Mouse (Mus musculus) liver, embryonic 16.5 days (tissue): ENCODE results near the gene Mvd. TPM values are rescaled to one million over a fixed set of nuclear protein-coding genes. Genes with fewer than 3 reads are reported as not detected.

Source experiments
- ATAC-seq: fragments of 200-750 bp; cut with Nextera tagmentation; 2 replicates; pipeline ENCODE4 v1.8.0; 2017; ENCODE audit warnings: low read depth, mild to moderate bottlenecking, moderate number of reproducible peaks, moderate library complexity
- H3K27ac ChIP-seq: fragments of 300-500 bp; sonication (generic); 2 replicates; pipeline ENCODE4 v1.5.1; 2014; ENCODE audit warnings: mild to moderate bottlenecking, low read length
- H3K27me3 ChIP-seq: fragments of 300-500 bp; sonication (generic); 2 replicates; pipeline ENCODE4 v1.6.1; 2014; ENCODE audit warnings: low read depth, low read length, mixed read lengths; ENCODE audit not compliant: control insufficient read depth, insufficient read depth
- H3K36me3 ChIP-seq: fragments of 300-500 bp; sonication (generic); 2 replicates; pipeline ENCODE4 v1.6.1; 2014; ENCODE audit warnings: mild to moderate bottlenecking; ENCODE audit not compliant: control insufficient read depth, insufficient read depth
- H3K4me1 ChIP-seq: fragments of 300-500 bp; sonication (generic); 2 replicates; pipeline ENCODE4 v1.6.1; 2014; ENCODE audit warnings: low read depth, low read length, mixed read lengths; ENCODE audit not compliant: control insufficient read depth
- H3K4me2 ChIP-seq: fragments of 300-500 bp; sonication (generic); 2 replicates; pipeline ENCODE4 v1.6.1; 2014; ENCODE audit warnings: low read depth, low read length, mixed read lengths
- H3K4me3 ChIP-seq: fragments of 300-500 bp; sonication (generic); 2 replicates; pipeline ENCODE4 v1.5.1; 2014; ENCODE audit warnings: low read depth, mild to moderate bottlenecking, low read length
- H3K9ac ChIP-seq: fragments of 300-500 bp; sonication (generic); 2 replicates; pipeline ENCODE4 v1.6.1; 2014; ENCODE audit warnings: low read depth, low read length
- H3K9me3 ChIP-seq: fragments of 300-500 bp; sonication (generic); replicated peaks from 2 replicates; pipeline ENCODE4 v1.6.1; 2016; ENCODE audit warnings: low read length; ENCODE audit not compliant: control insufficient read depth
- WGBS: fragments of 180-500 bp; shearing (Covaris S2); extraction: QIAGEN DNeasy Blood & Tissue Kit; methylation state at CpG from one replicate; pipeline ENCODE4 v1.1.7; 2014; ENCODE audit not compliant: insufficient replicate concordance; 5-methylcytosine and 5-hydroxymethylcytosine counted together
- polyA plus RNA-seq: library from polyadenylated mRNA; unstranded; fragments of >200 nt; fragmentation: Nextera tagmentation; extraction: Ambion mirVana; gene quantifications from 2 replicates; pipeline ENCODE4 v1.2.1, GENCODE M21; 2015

Mvd gene
- polyA plus RNA-seq, 1 experiment from 2014 or later = 23.2 TPM

GRCm38 (mm10) chr8:122444058-122444748, 981 bp upstream of the Mvd start:
- WGBS = 8% methylated on average over 19 of the region's 19 CpGs
- Histone ChIP-seq H3K36me3 (no peaks in the 10 kb centered on the region; the same call in 1 of the 2 replicates), H3K4me3 (peak overlapping the region; percentile 87), H3K9me3 (no peaks in the 10 kb centered on the region), H3K9ac (peak overlapping the region; percentile 89), H3K4me1 (peaks cover 29% of the 10 kb centered on the region), H3K27me3 (no peaks in the 10 kb centered on the region), H3K4me2 (peak overlapping the region; percentile 99), H3K27ac (peak overlapping the region; percentile 93)
- ATAC-seq = peak; percentile 23

- peak overlapping the region; percentile 87 for H3K4me3 ChIP-seq
- no peaks in the 10 kb centered on the region; the same call in 1 of the 2 replicates for H3K36me3 ChIP-seq
- no peaks in the 10 kb centered on the region for H3K9me3 ChIP-seq
- peak overlapping the region; percentile 71 for H3K9ac ChIP-seq
- peak overlapping the region; percentile 66 for H3K27ac ChIP-seq
- peak overlapping the region; percentile 99 for H3K4me2 ChIP-seq
- peaks cover 29% of the 10 kb centered on the region for H3K4me1 ChIP-seq
- H3K27me3 ChIP-seq = no peaks in the 10 kb centered on the region
- under 1% methylated on average over 12 of the region's 12 CpGs for WGBS
- no peak for ATAC-seq
Observed at GRCm38 (mm10) chr8:122442781-122443180, 441 bp downstream of the Mvd start.

GRCm38 (mm10) chr8:122442356-122442755, 866 bp downstream of the Mvd start:
- no peak for ATAC-seq
- H3K4me2 ChIP-seq = peak overlapping the region; percentile 99
- H3K4me3 ChIP-seq = peak overlapping the region; percentile 87
- H3K27me3 ChIP-seq = no peaks in the 10 kb centered on the region
- H3K9ac ChIP-seq = peak overlapping the region; percentile 71
- peaks cover 29% of the 10 kb centered on the region for H3K4me1 ChIP-seq
- WGBS = 49% methylated on average over 7 of the region's 7 CpGs
- no peaks in the 10 kb centered on the region; the same call in 1 of the 2 replicates for H3K36me3 ChIP-seq
- H3K9me3 ChIP-seq = no peaks in the 10 kb centered on the region
- no peak overlapping the region for H3K27ac ChIP-seq

DNA sequence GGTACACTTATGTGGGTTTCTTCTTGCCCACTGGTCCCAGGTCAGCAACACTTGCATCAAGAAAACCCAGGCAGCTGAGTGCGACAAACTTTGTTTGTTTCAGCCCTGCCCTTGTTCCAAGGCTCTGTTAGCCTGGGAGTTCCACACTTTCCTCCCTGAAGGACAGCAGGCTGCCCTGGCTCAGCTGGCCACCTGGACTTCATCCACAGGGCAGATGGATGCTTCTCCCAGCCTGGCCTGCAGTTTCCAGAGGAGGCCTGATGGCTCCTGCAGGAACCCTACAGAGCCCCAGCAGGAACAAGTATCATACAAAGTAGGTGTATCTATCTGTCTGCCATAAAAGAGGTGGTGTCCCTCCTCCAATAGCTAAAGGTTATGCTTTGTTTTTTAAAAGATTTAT, 1.9 kb downstream of the Mvd start:
- 82% methylated on average over 1 of the region's 1 CpGs for WGBS
- no peak for ATAC-seq
- peaks cover 29% of the 10 kb centered on the region for H3K4me1 ChIP-seq
- H3K27me3 ChIP-seq = no peaks in the 10 kb centered on the region
- no peak overlapping the region for H3K4me3 ChIP-seq
- no peaks in the 10 kb centered on the region; the same call in 1 of the 2 replicates for H3K36me3 ChIP-seq
- no peak overlapping the region for H3K4me2 ChIP-seq
- H3K9ac ChIP-seq = no peak overlapping the region
- H3K27ac ChIP-seq = no peak overlapping the region
- H3K9me3 ChIP-seq = no peaks in the 10 kb centered on the region

GRCm38 (mm10) chr8:122439336-122439735, 3.9 kb downstream of the Mvd start:
- no peak overlapping the region for H3K4me3 ChIP-seq
- no peak overlapping the region for H3K9ac ChIP-seq
- no peak overlapping the region for H3K4me2 ChIP-seq
- no peak overlapping the region for H3K27ac ChIP-seq
- no peaks in the 10 kb centered on the region for H3K27me3 ChIP-seq
- peaks cover 12% of the 10 kb centered on the region for H3K4me1 ChIP-seq
- peaks cover 4% of the 10 kb centered on the region; the same call in 1 of the 2 replicates for H3K36me3 ChIP-seq
- H3K9me3 ChIP-seq = peaks cover 2% of the 10 kb centered on the region
- ATAC-seq = no peak
- 90% methylated on average over 16 of the region's 16 CpGs for WGBS

- H3K4me1 ChIP-seq = peaks cover 12% of the 10 kb centered on the region
- peaks cover 4% of the 10 kb centered on the region; the same call in 1 of the 2 replicates for H3K36me3 ChIP-seq
- peaks cover 2% of the 10 kb centered on the region for H3K9me3 ChIP-seq
- ATAC-seq = peak; percentile 30
- 0 out of 2 replicates have a peak overlapping the region, but pooled peaks have one; percentile 0 for H3K4me3 ChIP-seq
- peaks cover 1% of the 10 kb centered on the region; the same call in 1 of the 2 replicates for H3K27me3 ChIP-seq
- peak overlapping the region; percentile 38; the same call in 1 of the 2 replicates for H3K27ac ChIP-seq
- 70% methylated on average over 13 of the region's 13 CpGs for WGBS
- H3K4me2 ChIP-seq = no peak overlapping the region
- no peak overlapping the region for H3K9ac ChIP-seq
Observed at GRCm38 (mm10) chr8:122437708-122438331, 5.4 kb downstream of the Mvd start.

DNA sequence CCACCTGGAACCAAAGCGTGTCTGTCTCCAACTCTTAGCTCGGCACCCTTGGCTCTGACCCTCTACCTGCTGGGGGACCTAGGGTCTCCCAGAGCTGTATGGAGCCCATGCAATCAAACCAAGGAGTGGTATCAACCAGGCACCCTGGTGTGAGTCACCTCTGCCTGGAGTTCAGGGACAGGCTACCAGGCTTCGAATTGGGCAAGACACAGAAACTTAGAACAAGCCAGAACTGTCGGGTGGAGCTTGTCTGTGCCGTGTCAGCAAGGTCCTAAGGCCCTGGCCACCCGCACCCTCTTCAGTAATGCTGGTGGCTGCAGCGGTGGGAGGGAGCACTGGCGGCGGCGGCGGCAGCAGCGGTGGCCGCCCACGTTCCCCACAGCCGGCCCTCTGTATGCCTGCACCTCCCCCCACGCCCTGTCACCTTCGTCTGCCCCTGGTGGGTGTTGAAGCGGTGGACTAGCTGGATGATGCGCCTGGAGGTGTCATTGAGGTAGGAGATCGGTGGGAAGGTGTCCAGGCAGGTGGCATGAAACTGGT, 6.6 kb downstream of the Mvd start:
- WGBS = 65% methylated on average over 20 of the region's 20 CpGs
- H3K9ac ChIP-seq = no peak overlapping the region
- peaks cover 2% of the 10 kb centered on the region for H3K9me3 ChIP-seq
- H3K4me2 ChIP-seq = no peak overlapping the region
- H3K27me3 ChIP-seq = peaks cover 7% of the 10 kb centered on the region
- H3K4me1 ChIP-seq = peaks cover 13% of the 10 kb centered on the region
- no peak overlapping the region for H3K27ac ChIP-seq
- ATAC-seq = no peak
- peaks cover 4% of the 10 kb centered on the region; the same call in 1 of the 2 replicates for H3K36me3 ChIP-seq
- H3K4me3 ChIP-seq = no peak overlapping the region; the same call in 1 of the 2 replicates

- no peak for ATAC-seq
- Histone ChIP-seq H3K4me3 (no peak overlapping the region), H3K9me3 (peaks cover 2% of the 10 kb centered on the region), H3K27ac (no peak overlapping the region), H3K4me1 (peaks cover 15% of the 10 kb centered on the region), H3K4me2 (no peak overlapping the region), H3K9ac (no peak overlapping the region), H3K36me3 (peaks cover 4% of the 10 kb centered on the region; the same call in 1 of the 2 replicates), H3K27me3 (peaks cover 7% of the 10 kb centered on the region)
- 75% methylated on average over 9 of the region's 9 CpGs for WGBS
Observed at GRCm38 (mm10) chr8:122436146-122436545, 7.1 kb downstream of the Mvd start.
